Mouse (Mus musculus) lung, postnatal 0 days (tissue): ENCODE measurements around the gene Tbc1d14. TPM values are rescaled to one million over a fixed set of nuclear protein-coding genes. Genes with fewer than 3 reads are reported as not detected.

Experiments used
- ATAC-seq: fragments of 200-750 bp; cut with Nextera tagmentation; 2 replicates; pipeline ENCODE4 v1.8.0; 2017; ENCODE audit warnings: moderate library complexity
- DNase-seq: peaks from one replicate; pipeline ENCODE4 v3.0.0-alpha.2; 2016; ENCODE audit warnings: low spot score
- H3K27ac ChIP-seq: fragments of 300-500 bp; sonication (generic); 2 replicates; pipeline ENCODE4 v1.5.1; 2014; ENCODE audit warnings: antibody characterized with exemption, mild to moderate bottlenecking, low read length, mixed read lengths
- H3K27me3 ChIP-seq: fragments of 300-500 bp; sonication (generic); replicated peaks from 2 replicates; pipeline ENCODE4 v1.6.1; 2014; ENCODE audit warnings: low read length, mixed read lengths; ENCODE audit not compliant: insufficient read depth
- H3K36me3 ChIP-seq: fragments of 300-500 bp; sonication (generic); 2 replicates; pipeline ENCODE4 v1.6.1; 2014; ENCODE audit warnings: low read length, mixed read lengths; ENCODE audit not compliant: insufficient read depth
- H3K4me1 ChIP-seq: fragments of 300-500 bp; sonication (generic); 2 replicates; pipeline ENCODE4 v1.6.1; 2014; ENCODE audit warnings: antibody characterized with exemption, low read depth, low read length, mixed read lengths; ENCODE audit not compliant: insufficient read depth
- H3K4me2 ChIP-seq: fragments of 300-500 bp; sonication (generic); replicated peaks from 2 replicates; pipeline ENCODE4 v1.6.1; 2014; ENCODE audit warnings: low read depth, mild to moderate bottlenecking, low read length, moderate library complexity, mixed read lengths
- H3K4me3 ChIP-seq: fragments of 300-500 bp; sonication (generic); 2 replicates; pipeline ENCODE4 v1.5.1; 2014; ENCODE audit warnings: low read depth, low read length
- H3K9ac ChIP-seq: fragments of 300-500 bp; sonication (generic); replicated peaks from 2 replicates; pipeline ENCODE4 v1.6.1; 2014; ENCODE audit warnings: low read depth, mild to moderate bottlenecking
- H3K9me3 ChIP-seq: fragments of 300-500 bp; sonication (generic); 2 replicates; pipeline ENCODE4 v1.6.1; 2016; ENCODE audit warnings: low read length, mixed read lengths
- CTCF ChIP-seq: IDR thresholded peaks from 2 replicates; pipeline ENCODE4 v1.5.1; 2016; ENCODE audit warnings: antibody characterized with exemption, mild to moderate bottlenecking
- EP300 ChIP-seq: IDR thresholded peaks from 2 replicates; pipeline ENCODE4 v1.6.1; 2016; ENCODE audit warnings: antibody characterized with exemption, mild to moderate bottlenecking, control low read depth
- WGBS: fragments of 180-500 bp; shearing (Covaris S2); extraction: QIAGEN DNeasy Blood & Tissue Kit; methylation state at CpG from one replicate; pipeline ENCODE4 v1.1.7; 2014; 5-methylcytosine and 5-hydroxymethylcytosine counted together
- polyA plus RNA-seq: library from polyadenylated mRNA; unstranded; fragments of >200 nt; fragmentation: Nextera tagmentation; extraction: Ambion mirVana; gene quantifications from 2 replicates; pipeline ENCODE4 v1.2.1, GENCODE M21; 2015

The Tbc1d14 gene
- polyA plus RNA-seq, 1 experiment from 2014 or later, result 15.0 TPM

DNA sequence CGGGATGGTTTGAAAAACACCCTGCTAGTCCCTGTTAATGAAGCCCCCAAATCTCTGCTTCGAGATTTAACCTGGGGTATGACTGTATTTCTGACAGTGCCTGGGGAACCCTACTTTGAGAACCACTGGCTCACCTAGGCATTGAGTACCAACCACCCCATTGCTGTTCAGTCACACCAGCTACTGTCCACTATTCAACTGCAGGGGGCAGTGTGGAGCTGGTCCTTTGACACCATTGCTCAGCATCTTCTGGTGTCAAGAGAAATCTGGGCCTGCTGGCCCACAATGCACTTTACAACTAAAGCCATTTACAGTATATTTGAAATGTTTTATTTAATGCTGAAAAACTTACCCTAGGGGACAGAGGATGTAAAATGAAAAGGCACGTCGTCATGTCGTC is 118.8 kb downstream of the Tbc1d14 start:
- 89% methylated on average over 5 of the region's 5 CpGs for WGBS
- Histone ChIP-seq H3K4me1 (no peaks in the 10 kb centered on the region), H3K27me3 (no peaks in the 10 kb centered on the region), H3K9me3 (no peaks in the 10 kb centered on the region), H3K4me2 (no peak overlapping the region), H3K9ac (no peak overlapping the region), H3K36me3 (peaks cover 38% of the 10 kb centered on the region), H3K4me3 (no peak overlapping the region), H3K27ac (no peak overlapping the region)
- ATAC-seq (peak; percentile 63), DNase-seq (peak; percentile 70)
- TF ChIP-seq CTCF (peak; percentile 90), EP300 (no peak)

DNA sequence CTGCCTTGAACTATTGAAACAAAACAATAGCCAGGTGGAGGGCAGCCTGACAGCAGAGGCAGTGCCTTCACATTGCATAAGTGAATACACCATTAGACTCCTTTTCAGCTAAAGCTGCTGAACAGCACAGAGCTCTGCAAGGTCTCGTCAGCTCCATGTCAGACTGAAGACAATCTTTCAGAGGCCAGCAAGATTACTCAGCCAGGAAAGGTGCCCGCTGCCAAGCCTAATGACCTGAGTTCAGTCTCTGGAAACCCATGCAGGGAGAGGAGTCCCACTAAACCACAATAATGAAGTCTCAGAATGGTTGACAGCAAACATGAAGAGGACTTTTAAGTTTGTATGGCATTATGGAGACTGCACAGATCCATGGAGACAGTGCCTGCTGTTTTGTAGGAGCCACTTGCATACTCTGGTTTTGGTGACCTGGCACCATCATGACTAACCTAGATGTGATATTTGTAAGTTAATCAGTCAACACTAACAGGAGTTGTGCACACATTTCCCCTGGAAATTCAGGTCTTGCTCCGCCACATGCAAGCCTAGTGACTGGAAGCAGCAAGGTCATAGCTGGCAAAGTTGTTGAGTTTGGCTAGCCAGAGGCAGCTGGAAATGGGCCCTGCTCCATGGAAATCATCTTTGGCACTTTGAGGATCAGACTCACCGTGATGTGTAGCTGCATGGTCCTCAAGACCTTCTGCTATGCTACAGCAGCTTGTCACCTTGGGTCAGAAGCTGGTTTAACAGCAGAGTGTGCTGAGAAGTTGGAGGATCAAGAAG is 120.0 kb downstream of the Tbc1d14 start:
- H3K36me3 ChIP-seq, result peaks cover 39% of the 10 kb centered on the region
- H3K27ac ChIP-seq, result no peak overlapping the region
- no peaks in the 10 kb centered on the region for H3K27me3 ChIP-seq
- no peaks in the 10 kb centered on the region for H3K9me3 ChIP-seq
- ATAC-seq, result no peak
- H3K4me2 ChIP-seq, result no peak overlapping the region
- 88% methylated on average over 4 of the region's 4 CpGs for WGBS
- H3K4me1 ChIP-seq, result no peaks in the 10 kb centered on the region
- H3K9ac ChIP-seq, result no peak overlapping the region
- no peak for DNase-seq
- TF ChIP-seq CTCF (no peak), EP300 (no peak)
- H3K4me3 ChIP-seq, result no peak overlapping the region

DNA sequence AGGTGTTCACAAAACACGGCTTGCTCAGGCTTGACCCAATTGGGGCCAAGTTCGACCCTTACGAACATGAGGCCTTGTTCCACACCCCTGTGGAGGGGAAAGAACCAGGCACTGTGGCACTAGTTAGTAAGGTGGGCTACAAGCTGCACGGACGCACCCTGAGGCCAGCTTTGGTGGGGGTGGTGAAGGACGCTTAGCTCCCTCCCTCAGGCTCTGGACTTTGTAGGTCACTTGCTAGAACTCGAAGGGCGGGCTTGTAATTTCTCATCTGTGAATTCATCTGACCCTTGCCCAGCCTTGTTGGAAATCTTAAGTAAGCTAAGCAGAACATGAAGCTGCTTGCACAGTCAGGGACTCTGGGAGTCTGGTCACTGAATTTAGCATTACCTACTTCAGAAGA is 121.9 kb downstream of the Tbc1d14 start:
- WGBS, result 95% methylated on average over 8 of the region's 8 CpGs
- H3K4me2 ChIP-seq, result no peak overlapping the region
- H3K4me3 ChIP-seq, result no peak overlapping the region
- peaks cover 39% of the 10 kb centered on the region for H3K36me3 ChIP-seq
- no peaks in the 10 kb centered on the region for H3K4me1 ChIP-seq
- no peaks in the 10 kb centered on the region for H3K27me3 ChIP-seq
- H3K9me3 ChIP-seq, result no peaks in the 10 kb centered on the region
- DNase-seq, result no peak
- no peak overlapping the region for H3K9ac ChIP-seq
- ATAC-seq, result no peak
- no peak overlapping the region for H3K27ac ChIP-seq
- TF ChIP-seq EP300 (no peak), CTCF (no peak)

DNA sequence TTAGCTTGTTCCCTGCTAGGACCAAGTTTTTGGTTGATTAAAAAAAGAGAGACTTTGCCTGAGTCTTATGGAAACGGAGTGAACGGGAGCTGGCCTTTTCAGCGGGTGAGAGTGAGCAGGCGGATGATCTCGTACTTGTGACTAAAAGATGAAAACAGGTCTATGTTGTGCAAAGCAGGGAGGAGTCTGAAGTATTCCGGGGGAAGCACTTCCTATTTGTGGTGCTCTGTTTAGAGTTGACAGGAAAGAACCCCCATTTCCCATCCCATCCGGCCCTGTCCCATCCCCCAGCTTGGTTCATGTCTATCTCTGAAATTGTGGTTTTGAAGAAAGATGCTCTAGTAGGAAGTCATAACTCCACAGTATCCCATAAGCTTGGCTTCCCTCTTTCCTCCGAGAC is 127.2 kb downstream of the Tbc1d14 start:
- peaks cover 15% of the 10 kb centered on the region; the same call in 1 of the 2 replicates for H3K36me3 ChIP-seq
- peak overlapping the region; percentile 86 for H3K4me2 ChIP-seq
- 14% methylated on average over 8 of the region's 8 CpGs for WGBS
- no peak; the same call in 1 of the 2 replicates for TF ChIP-seq EP300
- no peak for TF ChIP-seq CTCF
- no peaks in the 10 kb centered on the region for H3K9me3 ChIP-seq
- H3K4me3 ChIP-seq, result peak overlapping the region; percentile 89
- ATAC-seq (no peak), DNase-seq (peak; percentile 14)
- H3K27ac ChIP-seq, result peak overlapping the region; percentile 84
- H3K27me3 ChIP-seq, result no peaks in the 10 kb centered on the region
- peaks cover 11% of the 10 kb centered on the region for H3K4me1 ChIP-seq
- peak overlapping the region; percentile 79 for H3K9ac ChIP-seq

DNA sequence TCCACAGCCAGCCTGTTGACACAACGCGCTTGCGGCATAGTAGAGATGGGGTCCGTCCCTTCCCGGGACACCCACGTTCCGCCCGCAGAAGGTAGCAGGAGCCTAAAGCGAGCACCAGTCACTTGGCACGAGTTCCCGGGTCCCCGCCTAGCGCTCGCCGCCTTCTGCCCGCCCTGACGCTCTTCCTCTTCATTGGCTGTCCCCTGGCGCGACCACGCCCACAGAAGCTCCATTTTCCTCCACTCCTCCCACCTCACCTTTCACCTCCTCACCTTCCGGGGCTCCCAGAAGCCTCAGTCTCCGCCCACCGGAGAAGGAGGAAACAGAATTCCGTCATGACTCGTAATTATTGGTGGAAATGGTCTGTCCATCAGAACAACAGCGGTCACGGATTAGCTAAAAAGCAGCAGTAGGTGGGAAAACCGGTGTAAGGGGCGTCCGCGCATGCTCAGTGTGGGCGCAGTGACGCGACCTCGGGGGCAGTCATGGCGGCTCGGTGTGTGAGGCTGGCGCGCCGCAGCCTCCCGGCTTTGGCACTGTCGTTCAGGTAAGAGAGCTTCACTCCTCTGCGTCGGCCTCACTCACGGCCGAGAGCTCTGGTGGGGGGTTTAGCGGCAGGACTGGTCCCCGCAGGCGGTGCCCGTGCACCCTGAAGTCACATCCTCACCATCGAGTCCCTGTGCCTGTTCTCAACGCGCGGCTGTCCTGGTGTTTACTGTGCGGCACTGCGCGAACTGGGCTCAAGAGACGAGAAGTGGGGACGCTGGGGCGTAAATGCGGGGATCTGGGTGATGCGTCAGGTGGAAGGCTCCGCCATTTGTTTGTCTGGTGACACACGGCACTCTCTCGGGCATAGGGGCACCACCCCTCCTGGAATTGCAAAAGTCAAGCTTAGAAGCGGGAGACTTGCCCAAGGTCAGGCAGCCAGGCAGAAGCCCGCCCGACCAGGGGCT is 128.1 kb downstream of the Tbc1d14 start, which contains the start of gene Grpel1:
Gene Grpel1, plus strand, starts transcription at position 290 of the 953 bp plus-strand sequence.
- under 1% methylated on average over 65 of the region's 68 CpGs for WGBS
- peak within 1 kb of the TSS; percentile 79 for H3K9ac ChIP-seq
- H3K4me2 ChIP-seq, result peak within 1 kb of the TSS; percentile 86
- peak; percentile 96 for ATAC-seq
- H3K27me3 ChIP-seq, result no peaks in the 10 kb centered on the region
- H3K27ac ChIP-seq, result peak within 1 kb of the TSS; percentile 84
- DNase-seq, result peak; percentile 100
- H3K36me3 ChIP-seq, result peaks cover 8% of the 10 kb centered on the region; the same call in 1 of the 2 replicates
- H3K4me3 ChIP-seq, result peak within 1 kb of the TSS; percentile 89
- peaks cover 11% of the 10 kb centered on the region for H3K4me1 ChIP-seq
- no peaks in the 10 kb centered on the region for H3K9me3 ChIP-seq
- no peak for TF ChIP-seq CTCF
- no peak for TF ChIP-seq EP300

DNA sequence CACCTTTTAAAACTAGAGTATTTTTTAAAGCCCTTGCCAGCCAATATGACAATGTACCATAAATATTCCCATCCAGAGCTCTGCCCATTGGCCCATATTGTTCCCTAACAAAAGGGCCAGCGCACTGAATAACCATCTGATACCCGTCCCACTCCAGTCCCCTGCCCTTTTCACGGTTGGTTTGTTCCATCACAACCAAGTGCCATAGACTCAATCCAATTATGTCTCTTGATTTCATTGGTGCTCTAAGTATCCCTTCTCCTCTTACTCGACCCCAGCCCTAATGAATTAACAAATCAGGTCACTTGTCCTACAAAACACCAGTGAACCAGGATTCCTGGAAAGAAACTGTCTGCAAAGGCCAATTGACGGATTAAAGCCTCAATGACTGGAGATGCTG is 129.7 kb downstream of the Tbc1d14 start:
- Histone ChIP-seq H3K27me3 (no peaks in the 10 kb centered on the region), H3K9me3 (no peaks in the 10 kb centered on the region), H3K4me2 (no peak overlapping the region), H3K36me3 (no peaks in the 10 kb centered on the region), H3K4me3 (no peak overlapping the region), H3K27ac (no peak overlapping the region), H3K4me1 (peaks cover 11% of the 10 kb centered on the region), H3K9ac (no peak overlapping the region)
- 55% methylated on average over 5 of the region's 5 CpGs for WGBS
- TF ChIP-seq CTCF (no peak), EP300 (no peak)
- DNase-seq, result no peak
- no peak for ATAC-seq
